ENCODE assay signal across 10 mouse cellular contexts in genomic region chr2:79638924-79639323, GRCm38 (mm10). TPM values are rescaled to one million over a fixed set of nuclear protein-coding genes. Genes with fewer than 3 reads are reported as not detected.
DNase-seq lines count a peak whose midpoint lies in the region; ATAC-seq and TF ChIP-seq lines count a peak whose summit lies in the region.
"Had no signal": no experiment of that assay in that cellular context is flagged by ENCODE, and none has a peak within 500 bp of the region (broad histone marks: within the 10 kb centered on the region; RNA-seq: fewer than 3 reads in every experiment).

No protein-coding gene starts in this region.

- H3K9ac ChIP-seq in heart, embryonic 15.5 days = no peak overlapping the region
- H3K9ac ChIP-seq in midbrain, embryonic 13.5 days (replicated peaks) = no peak overlapping the region
- no peak overlapping the region for H3K9ac ChIP-seq in midbrain, embryonic 11.5 days (ENCODE audit: low read length)
- no peak overlapping the region for H3K9ac ChIP-seq in intestine, postnatal 0 days (ENCODE audit: low read depth, low read length)
- H3K9ac ChIP-seq in stomach, embryonic 15.5 days = no peak overlapping the region

- DNase-seq in heart, postnatal 14 days = no peak
- no peak for DNase-seq in midbrain, embryonic 11.5 days (ENCODE audit: low spot score, missing footprints)
- no peak for DNase-seq in adrenal gland, postnatal 25 days
- DNase-seq: gastrocnemius, postnatal 25 days; lung, postnatal 14 days; thymus, postnatal 36 days had no signal

- intact Hi-C loops in heart, postnatal 14 days (cut with DNase I) = no loop called here

- peaks cover 21% of the 10 kb centered on the region for H3K4me1 ChIP-seq in heart, embryonic 15.5 days (replicated peaks)
- H3K4me1 ChIP-seq in midbrain, embryonic 13.5 days (replicated peaks) = peaks cover 17% of the 10 kb centered on the region
- peaks cover 6% of the 10 kb centered on the region for H3K4me1 ChIP-seq in midbrain, embryonic 11.5 days (ENCODE audit: control insufficient read depth, insufficient read depth, low read length)
- H3K4me1 ChIP-seq in intestine, postnatal 0 days (replicated peaks; ENCODE audit: control insufficient read depth, insufficient read depth, low read length) = 0 out of 2 replicates have a peak, but pooled peaks cover 3% of the 10 kb centered on the region
- 0 out of 2 replicates have a peak, but pooled peaks cover 9% of the 10 kb centered on the region for H3K4me1 ChIP-seq in stomach, embryonic 15.5 days

- H3K27me3 ChIP-seq in heart, embryonic 15.5 days = no peaks in the 10 kb centered on the region
- H3K27me3 ChIP-seq in midbrain, embryonic 13.5 days = peaks cover 9% of the 10 kb centered on the region; the same call in 1 of the 2 replicates
- peaks cover 2% of the 10 kb centered on the region; the same call in 1 of the 2 replicates for H3K27me3 ChIP-seq in midbrain, embryonic 11.5 days (ENCODE audit: control insufficient read depth, insufficient read depth, low read length)
- no peaks in the 10 kb centered on the region for H3K27me3 ChIP-seq in intestine, postnatal 0 days (replicated peaks; ENCODE audit: control insufficient read depth, insufficient read depth, low read length)
- H3K27me3 ChIP-seq in stomach, embryonic 15.5 days (replicated peaks) = no peaks in the 10 kb centered on the region

- TF ChIP-seq CTCF in intestine, postnatal 0 days (IDR thresholded peaks at IDR 0.05; ENCODE audit: low read depth) = no peak

- WGBS in heart, embryonic 15.5 days = 69% methylated on average over 4 of the region's 4 CpGs
- 58% methylated on average over 4 of the region's 4 CpGs for WGBS in midbrain, embryonic 13.5 days
- WGBS in midbrain, embryonic 11.5 days = 55% methylated on average over 4 of the region's 4 CpGs
- 63% methylated on average over 4 of the region's 4 CpGs for WGBS in intestine, postnatal 0 days
- WGBS in stomach, embryonic 15.5 days = 61% methylated on average over 4 of the region's 4 CpGs

- no peak for ATAC-seq in heart, embryonic 15.5 days (replicated peaks; ENCODE audit: insufficient number of reproducible peaks, insufficient read depth, low FRiP score, low read depth)
- no peak for ATAC-seq in midbrain, embryonic 13.5 days
- no peak for ATAC-seq in midbrain, embryonic 11.5 days (ENCODE audit: low FRiP score)
- ATAC-seq in intestine, postnatal 0 days = no peak
- no peak for ATAC-seq in stomach, embryonic 15.5 days (ENCODE audit: insufficient read depth, low FRiP score, low read depth)

- no peaks in the 10 kb centered on the region for H3K9me3 ChIP-seq in heart, embryonic 15.5 days (replicated peaks)
- no peaks in the 10 kb centered on the region for H3K9me3 ChIP-seq in midbrain, embryonic 13.5 days
- no peaks in the 10 kb centered on the region for H3K9me3 ChIP-seq in midbrain, embryonic 11.5 days (ENCODE audit: control insufficient read depth, low read length)
- H3K9me3 ChIP-seq in intestine, postnatal 0 days (ENCODE audit: control insufficient read depth) = no peaks in the 10 kb centered on the region
- no peaks in the 10 kb centered on the region for H3K9me3 ChIP-seq in stomach, embryonic 15.5 days

- peaks cover 25% of the 10 kb centered on the region for H3K36me3 ChIP-seq in heart, embryonic 15.5 days
- H3K36me3 ChIP-seq in midbrain, embryonic 13.5 days = peaks cover 9% of the 10 kb centered on the region
- no peaks in the 10 kb centered on the region for H3K36me3 ChIP-seq in midbrain, embryonic 11.5 days (ENCODE audit: control insufficient read depth, insufficient read depth, low read length)
- H3K36me3 ChIP-seq in intestine, postnatal 0 days (ENCODE audit: control insufficient read depth, insufficient read depth) = peaks cover 22% of the 10 kb centered on the region
- H3K36me3 ChIP-seq in stomach, embryonic 15.5 days = peaks cover 14% of the 10 kb centered on the region; the same call in 1 of the 2 replicates

- peak overlapping the region; percentile 22 for H3K4me2 ChIP-seq in heart, embryonic 15.5 days
- H3K4me2 ChIP-seq in midbrain, embryonic 13.5 days (replicated peaks) = peak overlapping the region; percentile 15; the same call in 1 of the 2 replicates
- H3K4me2 ChIP-seq in midbrain, embryonic 11.5 days = no peak overlapping the region
- peak overlapping the region; percentile 77 for H3K4me2 ChIP-seq in intestine, postnatal 0 days (replicated peaks; ENCODE audit: low read depth)
- H3K4me2 ChIP-seq in stomach, embryonic 15.5 days = peak overlapping the region; percentile 24

- no peak overlapping the region for H3K27ac ChIP-seq in heart, embryonic 15.5 days
- H3K27ac ChIP-seq in midbrain, embryonic 13.5 days = no peak overlapping the region
- H3K27ac ChIP-seq in midbrain, embryonic 11.5 days (ENCODE audit: low read depth, low read length) = no peak overlapping the region
- no peak overlapping the region for H3K27ac ChIP-seq in intestine, postnatal 0 days (ENCODE audit: low read depth, low read length)
- no peak overlapping the region for H3K27ac ChIP-seq in stomach, embryonic 15.5 days

- peak overlapping the region; percentile 7 for H3K4me3 ChIP-seq in heart, embryonic 15.5 days
- H3K4me3 ChIP-seq in midbrain, embryonic 13.5 days (replicated peaks) = no peak overlapping the region
- H3K4me3 ChIP-seq in midbrain, embryonic 11.5 days (ENCODE audit: low read depth, low read length) = no peak overlapping the region
- peak overlapping the region; percentile 1; the same call in 1 of the 2 replicates for H3K4me3 ChIP-seq in intestine, postnatal 0 days (ENCODE audit: low read depth, low read length)
- H3K4me3 ChIP-seq in stomach, embryonic 15.5 days (replicated peaks) = peak overlapping the region; percentile 8; the same call in 1 of the 2 replicates

RNA-seq across cellular contexts. Expression of gene Itprid2, which starts 3.8 kb away (rescaled TPM):
- 5.6 and 7.8 TPM in 2 replicates for polyA plus RNA-seq in heart, embryonic 15.5 days (2015; fragmentation: Nextera tagmentation; extraction: Ambion mirVana)
- 10 to 100 TPM; 22.0 to 26.4 TPM for total RNA-seq in heart, postnatal 14 days (2021)
- polyA plus RNA-seq in midbrain, embryonic 13.5 days (2015; fragmentation: Nextera tagmentation; extraction: Ambion mirVana) = 2.9 and 3.5 TPM in 2 replicates
- polyA plus RNA-seq in midbrain, embryonic 11.5 days (2014; fragmentation: Nextera tagmentation; extraction: Ambion mirVana) = 5.8 and 6.1 TPM in 2 replicates
- polyA plus RNA-seq in intestine, postnatal 0 days (2015; fragmentation: Nextera tagmentation; extraction: Ambion mirVana) = 21.1 and 22.0 TPM in 2 replicates
- polyA plus RNA-seq in stomach, embryonic 15.5 days (2015; fragmentation: Nextera tagmentation; extraction: Ambion mirVana) = 20.8 and 21.5 TPM in 2 replicates
- 45.5 and 48.2 TPM in 2 replicates for total RNA-seq in adrenal gland, postnatal 25 days (2021)

Comparison
In these comparisons a context has a peak if more than half of its experiments do, and no peak if none do; other contexts are left out.
1. H3K4me3 ChIP-seq: peak in heart, embryonic 15.5 days (single experiment), intestine, postnatal 0 days (single experiment) and stomach, embryonic 15.5 days (single experiment); none in midbrain, embryonic 13.5 days (single experiment) and midbrain, embryonic 11.5 days (single experiment).